Mouse (Mus musculus): ENCODE measurements around the gene Clybl. TPM values are rescaled to one million over a fixed set of nuclear protein-coding genes. Genes with fewer than 3 reads are reported as not detected.

Gene Clybl
- polyA plus RNA-seq, 1 experiment from 2014 or later: 20.3 TPM

- Histone ChIP-seq H3K4me3 (no peak overlapping the region), H3K9me3 (replicated peaks) (no peaks in the 10 kb centered on the region), H3K27ac (0 out of 2 replicates have a peak overlapping the region, but pooled peaks have one; percentile 23), H3K4me2 (replicated peaks) (no peak overlapping the region), H3K36me3 (no peaks in the 10 kb centered on the region), H3K27me3 (no peaks in the 10 kb centered on the region), H3K4me1 (peaks cover 15% of the 10 kb centered on the region), H3K9ac (no peak overlapping the region)
- 57% methylated on average over 3 of the region's 3 CpGs for WGBS
- peak; percentile 58; the same call in 1 of the 2 replicates for ATAC-seq (ENCODE audit: low FRiP score)
Measured at GRCm38 (mm10) chr14:122427654-122428053, 246.2 kb downstream of the Clybl start.

DNA sequence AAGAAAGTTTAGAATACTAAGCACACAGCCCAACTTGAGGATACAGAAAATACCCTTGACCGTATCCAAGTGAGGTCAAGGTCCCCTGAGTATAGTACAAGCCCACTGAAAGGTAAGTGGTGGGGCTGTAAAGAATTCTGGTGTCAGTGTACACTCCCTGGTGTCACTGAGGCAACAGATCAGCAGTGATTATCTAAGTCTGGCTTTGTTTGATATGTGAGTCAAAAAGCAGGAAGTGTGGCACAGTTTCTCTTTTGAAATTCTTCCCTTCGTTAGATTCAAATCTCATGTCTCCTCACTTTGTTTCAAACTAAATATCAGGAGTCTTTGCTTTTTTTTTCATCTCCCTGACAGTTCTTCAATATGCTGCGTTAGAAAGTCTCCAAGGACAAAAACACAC is 251.1 kb downstream of the Clybl start:
- Histone ChIP-seq H3K9ac (no peak overlapping the region), H3K4me1 (peaks cover 8% of the 10 kb centered on the region), H3K27me3 (no peaks in the 10 kb centered on the region), H3K4me3 (no peak overlapping the region), H3K4me2 (replicated peaks) (no peak overlapping the region), H3K9me3 (replicated peaks) (no peaks in the 10 kb centered on the region), H3K36me3 (no peaks in the 10 kb centered on the region), H3K27ac (no peak overlapping the region)
- ATAC-seq (ENCODE audit: low FRiP score): no peak
- WGBS: 59% methylated on average over 3 of the region's 3 CpGs

DNA sequence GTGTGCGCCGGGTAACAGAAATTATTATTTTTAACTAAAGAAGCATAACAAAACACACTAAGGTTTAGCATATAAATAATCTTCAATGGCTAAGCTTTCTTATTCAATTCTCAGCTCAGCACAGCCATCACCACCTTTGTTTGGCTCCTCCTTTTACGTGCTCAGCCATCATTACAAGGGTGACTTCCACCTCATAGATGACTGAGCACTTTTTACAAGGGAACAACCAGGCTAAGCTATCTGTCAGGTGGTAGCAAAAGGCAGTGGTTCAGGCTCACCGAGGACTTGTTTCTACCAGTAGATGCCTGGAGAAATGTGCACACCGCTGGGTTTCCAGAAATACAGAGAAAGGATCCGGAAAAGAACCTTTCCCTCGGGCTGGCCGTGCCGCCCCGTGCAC is 252.5 kb downstream of the Clybl start:
- H3K4me2 ChIP-seq (replicated peaks): no peak overlapping the region
- H3K27me3 ChIP-seq: no peaks in the 10 kb centered on the region
- no peaks in the 10 kb centered on the region for H3K9me3 ChIP-seq (replicated peaks)
- no peaks in the 10 kb centered on the region for H3K36me3 ChIP-seq
- no peak for ATAC-seq (ENCODE audit: low FRiP score)
- no peak overlapping the region for H3K27ac ChIP-seq
- H3K9ac ChIP-seq: no peak overlapping the region
- H3K4me3 ChIP-seq: no peak overlapping the region
- 0 out of 2 replicates have a peak, but pooled peaks cover 4% of the 10 kb centered on the region for H3K4me1 ChIP-seq
- WGBS: 88% methylated on average over 10 of the region's 10 CpGs

DNA sequence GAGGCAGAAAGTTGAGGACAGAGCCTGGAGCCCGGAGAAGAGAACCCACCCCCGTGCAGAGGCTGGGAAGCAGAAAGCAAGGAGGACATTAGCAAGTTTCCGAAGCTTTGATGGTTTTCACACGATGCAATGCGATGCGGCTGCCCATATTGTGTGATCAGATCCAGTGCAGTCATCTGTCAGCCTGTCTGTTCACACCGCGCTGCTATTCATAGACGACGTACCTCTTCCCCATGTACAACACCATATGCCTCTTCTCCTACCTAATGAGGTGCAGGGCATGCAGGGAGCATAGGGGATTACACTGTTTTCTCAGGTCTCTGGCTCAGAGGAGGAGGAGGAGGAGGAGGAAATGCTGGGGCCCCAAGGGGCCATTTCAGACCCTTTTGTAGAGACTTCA is 255.3 kb downstream of the Clybl start:
- 56% methylated on average over 10 of the region's 10 CpGs for WGBS
- H3K9me3 ChIP-seq (replicated peaks): no peaks in the 10 kb centered on the region
- H3K4me2 ChIP-seq (replicated peaks): no peak overlapping the region
- no peaks in the 10 kb centered on the region for H3K36me3 ChIP-seq
- peaks cover 4% of the 10 kb centered on the region; the same call in 1 of the 2 replicates for H3K27me3 ChIP-seq
- H3K27ac ChIP-seq: no peak overlapping the region
- ATAC-seq (ENCODE audit: low FRiP score): no peak
- 0 out of 2 replicates have a peak, but pooled peaks cover 4% of the 10 kb centered on the region for H3K4me1 ChIP-seq
- H3K9ac ChIP-seq: no peak overlapping the region
- H3K4me3 ChIP-seq: no peak overlapping the region

DNA sequence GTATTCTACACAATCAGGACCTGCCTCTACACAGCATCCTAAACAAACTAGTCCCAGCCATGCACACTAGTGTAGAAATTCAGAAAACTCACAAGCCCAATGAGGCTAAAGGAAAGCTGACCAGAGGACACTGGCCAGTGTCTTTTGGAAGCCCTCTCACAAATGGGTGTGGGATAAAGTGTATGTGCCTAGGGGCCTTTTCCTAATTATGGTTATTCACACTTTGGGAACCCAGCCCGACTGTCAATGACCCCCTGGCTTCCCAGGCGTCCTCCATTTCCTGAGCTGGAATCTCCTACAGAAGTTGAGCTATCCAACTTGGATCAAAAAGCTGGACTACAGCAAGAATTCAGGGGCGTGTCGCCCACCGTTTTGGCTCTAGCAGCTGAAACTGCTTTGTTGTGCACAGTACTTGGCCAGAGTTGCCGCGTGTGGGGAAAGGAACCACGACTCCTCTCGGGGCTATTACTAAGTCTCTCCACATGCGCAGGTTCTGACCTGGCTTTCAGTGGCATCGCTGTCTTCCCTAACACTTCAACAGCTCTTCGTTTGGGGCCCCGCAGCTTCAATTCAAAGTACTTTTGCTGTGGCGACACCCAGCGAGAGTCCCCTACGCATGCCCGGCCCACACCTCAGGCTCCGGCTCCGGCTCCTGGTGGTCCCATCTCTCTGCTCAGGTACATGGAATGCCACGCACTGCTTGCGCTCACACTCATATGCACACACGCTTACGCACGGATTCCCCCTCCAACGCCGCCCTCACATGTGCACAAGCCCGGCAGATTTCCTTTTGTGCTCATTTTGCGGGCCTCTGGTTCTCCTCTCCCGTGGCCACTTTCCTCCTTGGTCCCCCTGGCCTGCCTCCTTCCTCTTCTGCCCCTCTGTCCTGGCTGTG is 268.3 kb downstream of the Clybl start:
- peak overlapping the region; percentile 83 for H3K27ac ChIP-seq
- peak overlapping the region; percentile 67 for H3K9ac ChIP-seq
- H3K4me3 ChIP-seq: peak overlapping the region; percentile 45
- H3K36me3 ChIP-seq: no peaks in the 10 kb centered on the region
- no peaks in the 10 kb centered on the region for H3K9me3 ChIP-seq (replicated peaks)
- H3K4me2 ChIP-seq (replicated peaks): peak overlapping the region; percentile 73
- no peak for ATAC-seq (ENCODE audit: low FRiP score)
- H3K4me1 ChIP-seq: peaks cover 42% of the 10 kb centered on the region
- peaks cover 65% of the 10 kb centered on the region for H3K27me3 ChIP-seq
- WGBS: 3% methylated on average over 29 of the region's 29 CpGs

DNA sequence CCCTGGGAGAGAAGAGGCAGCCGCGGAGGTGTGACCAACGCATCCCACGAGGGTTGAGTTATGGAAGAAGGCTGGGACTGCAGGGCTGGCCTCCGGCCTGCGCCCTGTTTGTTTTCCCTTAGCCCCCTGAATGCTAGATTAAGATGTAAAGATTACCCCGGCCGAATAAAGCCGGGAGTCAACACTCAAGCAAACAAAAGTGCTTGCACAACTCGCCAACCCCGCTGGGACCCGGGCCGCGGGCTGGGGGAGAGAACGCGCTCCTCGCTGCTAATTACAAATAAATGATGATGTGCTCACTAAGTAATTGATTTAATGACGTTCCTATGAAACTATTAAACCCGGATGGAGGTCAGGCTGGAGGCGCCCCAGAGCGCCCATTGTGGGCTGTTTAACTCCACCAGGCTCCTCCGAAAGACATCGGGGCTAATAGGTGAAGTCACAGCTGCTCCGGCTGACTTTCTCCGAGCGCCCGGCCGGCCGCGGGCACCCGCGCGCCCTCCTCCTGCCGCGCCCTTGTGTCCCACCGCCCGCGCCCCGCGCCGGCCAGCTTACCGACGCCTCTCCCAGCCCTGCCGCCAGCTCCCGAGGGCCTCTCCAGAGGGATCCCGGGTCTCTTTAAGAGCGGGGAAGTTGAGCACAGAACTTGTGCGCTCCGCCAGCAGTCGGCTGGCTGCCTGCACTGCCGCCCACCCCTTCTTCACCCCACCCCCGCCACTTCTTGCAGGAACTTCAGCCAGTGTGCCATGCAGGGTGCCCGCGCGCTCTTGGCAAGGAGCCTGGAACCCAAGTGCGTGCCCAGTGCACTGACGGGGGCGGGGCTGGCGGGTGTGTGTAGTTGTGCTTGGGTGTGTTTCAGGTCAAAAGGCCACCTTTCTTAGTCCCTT is 269.2 kb downstream of the Clybl start, which contains the start of gene Gm5089:
Gene Gm5089 (minus strand): TSS at position 620 of the 887 bp plus-strand sequence.
- H3K4me2 ChIP-seq (replicated peaks): peak within 1 kb of the TSS; percentile 73

GRCm38 (mm10) chr14:122451551-122452145 is 270.1 kb downstream of the Clybl start:
- Histone ChIP-seq H3K27me3 (peaks cover 68% of the 10 kb centered on the region), H3K9me3 (replicated peaks) (no peaks in the 10 kb centered on the region), H3K27ac (peak overlapping the region; percentile 83), H3K4me1 (peaks cover 42% of the 10 kb centered on the region), H3K36me3 (no peaks in the 10 kb centered on the region), H3K9ac (no peak overlapping the region), H3K4me2 (replicated peaks) (peak overlapping the region; percentile 73), H3K4me3 (peak overlapping the region; percentile 45)
- no peak for ATAC-seq (ENCODE audit: low FRiP score)
- 54% methylated on average over 5 of the region's 5 CpGs for WGBS

More for the DNA sequence above, 269.2 kb downstream of the Clybl start, which contains the start of gene Gm5089:
- H3K27me3 ChIP-seq: peaks cover 67% of the 10 kb centered on the region
- H3K4me3 ChIP-seq: peak within 1 kb of the TSS; percentile 45
- H3K27ac ChIP-seq: peak within 1 kb of the TSS; percentile 83
- peak within 1 kb of the TSS; percentile 67 for H3K9ac ChIP-seq
- no peaks in the 10 kb centered on the region for H3K36me3 ChIP-seq
- ATAC-seq (ENCODE audit: low FRiP score): peak; percentile 12; the same call in 1 of the 2 replicates
- peaks cover 42% of the 10 kb centered on the region for H3K4me1 ChIP-seq
- no peaks in the 10 kb centered on the region for H3K9me3 ChIP-seq (replicated peaks)
- WGBS: under 1% methylated on average over 59 of the region's 59 CpGs

Other genes with a start within 250 kb of the Clybl start
- 2.0 and 2.1 TPM in 2 replicates for gene Gpr183, start 216.5 kb upstream of the Clybl start, polyA plus RNA-seq (2016; fragmentation: Nextera tagmentation; extraction: Ambion mirVana)
- gene Timm8a2, start 147.0 kb upstream of the Clybl start, polyA plus RNA-seq (2016; fragmentation: Nextera tagmentation; extraction: Ambion mirVana): not detected in 2 replicates
- gene Tm9sf2, start 74.7 kb upstream of the Clybl start, polyA plus RNA-seq (2016; fragmentation: Nextera tagmentation; extraction: Ambion mirVana): 134 and 142 TPM in 2 replicates

Measured in hindbrain, embryonic 12.5 days (tissue).